Mouse (Mus musculus) embryonic fibroblast, embryonic 13.5 days (primary cell): ENCODE results near the gene Zfp316. TPM values are rescaled to one million over a fixed set of nuclear protein-coding genes. Genes with fewer than 3 reads are reported as not detected.

ENCODE experiments used
- H3K27ac ChIP-seq: 2 replicates; pipeline ENCODE4 v1.5.1; 2012; ENCODE audit warnings: low read length, control low read depth, inconsistent platforms; ENCODE audit not compliant: insufficient read depth
- H3K4me1 ChIP-seq: 2 replicates; pipeline ENCODE4 v1.6.1; 2011; ENCODE audit warnings: low read length; ENCODE audit not compliant: control insufficient read depth, insufficient read depth
- H3K4me3 ChIP-seq: 2 replicates; pipeline ENCODE4 v1.5.1; 2011; ENCODE audit warnings: mild to moderate bottlenecking, control low read depth, low read length; ENCODE audit not compliant: insufficient read depth
- CTCF ChIP-seq: IDR thresholded peaks from 2 replicates; pipeline ENCODE4 v1.5.1; 2011; ENCODE audit warnings: mild to moderate bottlenecking, control low read depth, low read length, moderate library complexity, borderline replicate concordance; ENCODE audit not compliant: insufficient read depth
- POLR2A ChIP-seq: IDR thresholded peaks from 2 replicates; pipeline ENCODE4 v1.6.1; 2011; ENCODE audit warnings: low read depth, mild to moderate bottlenecking, control low read depth, low read length, moderate library complexity
- polyA plus RNA-seq: library from polyadenylated mRNA; stranded (reverse); fragments of >200 nt; gene quantifications from 2 replicates; pipeline ENCODE4 v1.2.4, GENCODE M21; 2011; ENCODE audit warnings: low read depth; ENCODE audit not compliant: missing spikeins, insufficient read length

Zfp316 gene
- polyA plus RNA-seq, 1 experiment: 3.7 TPM

- Histone ChIP-seq H3K4me3 (no peak overlapping the region), H3K4me1 (peaks cover 2% of the 10 kb centered on the region; the same call in 1 of the 2 replicates), H3K27ac (no peak overlapping the region)
- TF ChIP-seq CTCF: no peak
Observed at GRCm38 (mm10) chr5:143288378-143288911, 18.6 kb upstream of the Zfp316 start.

GRCm38 (mm10) chr5:143287774-143288328 lies 18.0 kb upstream of the Zfp316 start:
- Histone ChIP-seq H3K4me1 (peaks cover 2% of the 10 kb centered on the region; the same call in 1 of the 2 replicates), H3K4me3 (no peak overlapping the region), H3K27ac (no peak overlapping the region)
- no peak for TF ChIP-seq CTCF
- TF ChIP-seq POLR2A: no peak

- peaks cover 2% of the 10 kb centered on the region; the same call in 1 of the 2 replicates for H3K4me1 ChIP-seq
- H3K4me3 ChIP-seq: no peak overlapping the region
- TF ChIP-seq POLR2A: no peak
- peak; percentile 30; the same call in 1 of the 2 replicates for TF ChIP-seq CTCF
- no peak overlapping the region for H3K27ac ChIP-seq
Observed at GRCm38 (mm10) chr5:143284762-143285161, 14.9 kb upstream of the Zfp316 start.

- Histone ChIP-seq H3K4me1 (no peaks in the 10 kb centered on the region), H3K27ac (no peak overlapping the region)
- no peak for TF ChIP-seq POLR2A
- no peak for TF ChIP-seq CTCF
Observed at GRCm38 (mm10) chr5:143279247-143279646, 9.4 kb upstream of the Zfp316 start.

GRCm38 (mm10) chr5:143275761-143276160 lies 5.9 kb upstream of the Zfp316 start:
- no peak overlapping the region for H3K4me3 ChIP-seq
- no peak overlapping the region for H3K27ac ChIP-seq
- TF ChIP-seq CTCF: no peak
- TF ChIP-seq POLR2A: no peak
- peaks cover 16% of the 10 kb centered on the region for H3K4me1 ChIP-seq

More at GRCm38 (mm10) chr5:143279247-143279646, 9.4 kb upstream of the Zfp316 start:
- no peak overlapping the region for H3K4me3 ChIP-seq

- TF ChIP-seq CTCF (no peak), POLR2A (no peak)
- peaks cover 16% of the 10 kb centered on the region for H3K4me1 ChIP-seq
- H3K27ac ChIP-seq: peak overlapping the region; percentile 88
- H3K4me3 ChIP-seq: no peak overlapping the region
Observed at GRCm38 (mm10) chr5:143272540-143273330, 2.9 kb upstream of the Zfp316 start.

- H3K4me1 ChIP-seq: peaks cover 16% of the 10 kb centered on the region
- peak overlapping the region; percentile 88 for H3K27ac ChIP-seq
- no peak for TF ChIP-seq CTCF
- TF ChIP-seq POLR2A: peak; percentile 40
- no peak overlapping the region for H3K4me3 ChIP-seq
Observed at GRCm38 (mm10) chr5:143272108-143272507, 2.3 kb upstream of the Zfp316 start.

GRCm38 (mm10) chr5:143271642-143272041 lies 1.8 kb upstream of the Zfp316 start:
- TF ChIP-seq CTCF (no peak), POLR2A (no peak)
- H3K4me3 ChIP-seq: no peak overlapping the region
- peaks cover 16% of the 10 kb centered on the region for H3K4me1 ChIP-seq
- peak overlapping the region; percentile 88 for H3K27ac ChIP-seq

GRCm38 (mm10) chr5:143270151-143270519 lies 313 bp upstream of the Zfp316 start:
- TF ChIP-seq POLR2A (no peak), CTCF (no peak)

GRCm38 (mm10) chr5:143268985-143269362 lies 848 bp downstream of the Zfp316 start:
- Histone ChIP-seq H3K27ac (no peak overlapping the region), H3K4me3 (peak overlapping the region; percentile 87), H3K4me1 (peaks cover 16% of the 10 kb centered on the region)
- TF ChIP-seq POLR2A (no peak), CTCF (no peak)

More at GRCm38 (mm10) chr5:143270151-143270519, 313 bp upstream of the Zfp316 start:
- Histone ChIP-seq H3K4me3 (peak overlapping the region; percentile 87), H3K27ac (peak overlapping the region; percentile 3), H3K4me1 (peaks cover 16% of the 10 kb centered on the region)
